Mouse (Mus musculus) hindbrain, embryonic 10.5 days (tissue): ENCODE results near the gene Plch2. TPM values are rescaled to one million over a fixed set of nuclear protein-coding genes. Genes with fewer than 3 reads are reported as not detected.

Experiments
- DNase-seq: peaks from one replicate; pipeline ENCODE4 v3.0.0-alpha.2; 2017; ENCODE audit warnings: low spot score
- H3K27ac ChIP-seq: fragments of 300-500 bp; sonication (generic); 2 replicates; pipeline ENCODE4 v1.5.1; 2016; ENCODE audit warnings: mild to moderate bottlenecking, moderate library complexity
- H3K27me3 ChIP-seq: fragments of 300-500 bp; sonication (generic); 2 replicates; pipeline ENCODE4 v1.6.1; 2016; ENCODE audit warnings: mild to moderate bottlenecking; ENCODE audit not compliant: poor library complexity, insufficient read depth, severe bottlenecking
- H3K36me3 ChIP-seq: fragments of 300-500 bp; sonication (generic); 2 replicates; pipeline ENCODE4 v1.6.1; 2016; ENCODE audit warnings: mild to moderate bottlenecking, moderate library complexity
- H3K4me1 ChIP-seq: fragments of 300-500 bp; sonication (generic); replicated peaks from 2 replicates; pipeline ENCODE4 v1.6.1; 2016; ENCODE audit warnings: mild to moderate bottlenecking
- H3K4me3 ChIP-seq: fragments of 300-500 bp; sonication (generic); 2 replicates; pipeline ENCODE4 v1.5.1; 2016; ENCODE audit warnings: mild to moderate bottlenecking, moderate library complexity
- H3K9me3 ChIP-seq: fragments of 300-500 bp; sonication (generic); 2 replicates; pipeline ENCODE4 v1.6.1; 2016; ENCODE audit warnings: mild to moderate bottlenecking, moderate library complexity
- WGBS: fragments of 180-500 bp; shearing (Covaris S2); methylation state at CpG from one replicate; pipeline ENCODE4 v1.1.7; 2016; 5-methylcytosine and 5-hydroxymethylcytosine counted together
- polyA plus RNA-seq: library from polyadenylated mRNA; unstranded; fragments of >200 nt; fragmentation: Nextera tagmentation; extraction: Ambion mirVana; gene quantifications from 2 replicates; pipeline ENCODE4 v1.2.1, GENCODE M21; 2016

Plch2 gene
- polyA plus RNA-seq, 1 experiment from 2014 or later, result 2.6 TPM

- 88% methylated on average over 5 of the region's 5 CpGs for WGBS
- Histone ChIP-seq H3K27ac (no peak overlapping the region), H3K4me1 (peaks cover 30% of the 10 kb centered on the region), H3K27me3 (no peaks in the 10 kb centered on the region; the same call in 1 of the 2 replicates), H3K9me3 (no peaks in the 10 kb centered on the region), H3K36me3 (no peaks in the 10 kb centered on the region), H3K4me3 (no peak overlapping the region)
- DNase-seq, result no peak
These were observed 57.2 kb downstream of the Plch2 start for GRCm38 (mm10) chr4:154999379-154999778.

GRCm38 (mm10) chr4:154996572-154997154 lies 59.9 kb downstream of the Plch2 start:
- DNase-seq, result no peak
- Histone ChIP-seq H3K27me3 (peaks cover 6% of the 10 kb centered on the region), H3K4me3 (no peak overlapping the region), H3K36me3 (no peaks in the 10 kb centered on the region), H3K9me3 (no peaks in the 10 kb centered on the region), H3K27ac (peak overlapping the region; percentile 78), H3K4me1 (peaks cover 35% of the 10 kb centered on the region)
- 41% methylated on average over 8 of the region's 8 CpGs for WGBS

- no peak for DNase-seq
- no peak overlapping the region for H3K27ac ChIP-seq
- H3K27me3 ChIP-seq, result peaks cover 6% of the 10 kb centered on the region
- H3K4me1 ChIP-seq, result peaks cover 27% of the 10 kb centered on the region
- H3K36me3 ChIP-seq, result no peaks in the 10 kb centered on the region
- WGBS, result 80% methylated on average over 4 of the region's 4 CpGs
- H3K9me3 ChIP-seq, result no peaks in the 10 kb centered on the region
- no peak overlapping the region for H3K4me3 ChIP-seq
These were observed 61.7 kb downstream of the Plch2 start for GRCm38 (mm10) chr4:154994876-154995275.

- peaks cover 47% of the 10 kb centered on the region for H3K27me3 ChIP-seq
- H3K36me3 ChIP-seq, result peaks cover 6% of the 10 kb centered on the region
- peak; percentile 19 for DNase-seq
- WGBS, result 69% methylated on average over 15 of the region's 15 CpGs
- no peaks in the 10 kb centered on the region for H3K9me3 ChIP-seq
- peak overlapping the region; percentile 85 for H3K27ac ChIP-seq
- H3K4me3 ChIP-seq, result no peak overlapping the region; the same call in 1 of the 2 replicates
- H3K4me1 ChIP-seq, result peaks cover 50% of the 10 kb centered on the region
These were observed 69.8 kb downstream of the Plch2 start for GRCm38 (mm10) chr4:154986750-154987149.

GRCm38 (mm10) chr4:154986096-154986495 lies 70.5 kb downstream of the Plch2 start:
- Histone ChIP-seq H3K27me3 (peaks cover 45% of the 10 kb centered on the region), H3K4me1 (peaks cover 56% of the 10 kb centered on the region), H3K9me3 (no peaks in the 10 kb centered on the region), H3K36me3 (peaks cover 13% of the 10 kb centered on the region), H3K4me3 (peak overlapping the region; percentile 30), H3K27ac (peak overlapping the region; percentile 85)
- 26% methylated on average over 17 of the region's 17 CpGs for WGBS
- peak; percentile 74 for DNase-seq

GRCm38 (mm10) chr4:154985151-154985777 lies 71.3 kb downstream of the Plch2 start:
- H3K4me1 ChIP-seq, result peaks cover 56% of the 10 kb centered on the region
- H3K36me3 ChIP-seq, result peaks cover 21% of the 10 kb centered on the region
- 0 out of 2 replicates have a peak overlapping the region, but pooled peaks have one; percentile 30 for H3K4me3 ChIP-seq
- H3K9me3 ChIP-seq, result no peaks in the 10 kb centered on the region
- 60% methylated on average over 5 of the region's 5 CpGs for WGBS
- peak overlapping the region; percentile 85 for H3K27ac ChIP-seq
- H3K27me3 ChIP-seq, result peaks cover 45% of the 10 kb centered on the region
- peak; percentile 44 for DNase-seq

- H3K27me3 ChIP-seq, result peaks cover 44% of the 10 kb centered on the region
- peak overlapping the region; percentile 13; the same call in 1 of the 2 replicates for H3K4me3 ChIP-seq
- H3K9me3 ChIP-seq, result no peaks in the 10 kb centered on the region
- WGBS, result 19% methylated on average over 24 of the region's 24 CpGs
- H3K4me1 ChIP-seq, result peaks cover 56% of the 10 kb centered on the region
- H3K36me3 ChIP-seq, result peaks cover 36% of the 10 kb centered on the region
- H3K27ac ChIP-seq, result peak overlapping the region; percentile 75
- DNase-seq, result no peak
These were observed 72.8 kb downstream of the Plch2 start for GRCm38 (mm10) chr4:154983767-154984166.

- H3K9me3 ChIP-seq, result no peaks in the 10 kb centered on the region
- peaks cover 49% of the 10 kb centered on the region for H3K36me3 ChIP-seq
- peak; percentile 10 for DNase-seq
- H3K4me3 ChIP-seq, result no peak overlapping the region
- H3K27ac ChIP-seq, result 0 out of 2 replicates have a peak overlapping the region, but pooled peaks have one; percentile 23
- 76% methylated on average over 19 of the region's 19 CpGs for WGBS
- H3K27me3 ChIP-seq, result peaks cover 37% of the 10 kb centered on the region
- H3K4me1 ChIP-seq, result peaks cover 56% of the 10 kb centered on the region
These were observed 74.1 kb downstream of the Plch2 start for GRCm38 (mm10) chr4:154982247-154983120.

- peaks cover 46% of the 10 kb centered on the region for H3K4me1 ChIP-seq
- H3K9me3 ChIP-seq, result no peaks in the 10 kb centered on the region
- peaks cover 28% of the 10 kb centered on the region for H3K27me3 ChIP-seq
- DNase-seq, result peak; percentile 67
- no peak overlapping the region for H3K4me3 ChIP-seq
- 0 out of 2 replicates have a peak overlapping the region, but pooled peaks have one; percentile 23 for H3K27ac ChIP-seq
- WGBS, result 55% methylated on average over 7 of the region's 7 CpGs
- H3K36me3 ChIP-seq, result peaks cover 58% of the 10 kb centered on the region
These were observed 75.1 kb downstream of the Plch2 start for GRCm38 (mm10) chr4:154981530-154981929.

GRCm38 (mm10) chr4:154981076-154981475 lies 75.5 kb downstream of the Plch2 start:
- peaks cover 63% of the 10 kb centered on the region for H3K36me3 ChIP-seq
- no peaks in the 10 kb centered on the region for H3K9me3 ChIP-seq
- 90% methylated on average over 6 of the region's 6 CpGs for WGBS
- DNase-seq, result no peak
- H3K27me3 ChIP-seq, result peaks cover 25% of the 10 kb centered on the region
- no peak overlapping the region for H3K4me3 ChIP-seq
- peaks cover 41% of the 10 kb centered on the region for H3K4me1 ChIP-seq
- no peak overlapping the region for H3K27ac ChIP-seq

GRCm38 (mm10) chr4:154980110-154980509 lies 76.5 kb downstream of the Plch2 start:
- H3K9me3 ChIP-seq, result no peaks in the 10 kb centered on the region
- H3K27me3 ChIP-seq, result peaks cover 25% of the 10 kb centered on the region
- peaks cover 73% of the 10 kb centered on the region for H3K36me3 ChIP-seq
- no peak overlapping the region for H3K4me3 ChIP-seq
- 93% methylated on average over 4 of the region's 4 CpGs for WGBS
- H3K4me1 ChIP-seq, result peaks cover 32% of the 10 kb centered on the region
- H3K27ac ChIP-seq, result no peak overlapping the region
- DNase-seq, result no peak

- DNase-seq, result no peak
- Histone ChIP-seq H3K4me3 (no peak overlapping the region), H3K36me3 (peaks cover 100% of the 10 kb centered on the region), H3K27ac (no peak overlapping the region), H3K4me1 (no peaks in the 10 kb centered on the region), H3K9me3 (no peaks in the 10 kb centered on the region), H3K27me3 (no peaks in the 10 kb centered on the region)
- 88% methylated on average over 11 of the region's 11 CpGs for WGBS
These were observed 82.4 kb downstream of the Plch2 start for GRCm38 (mm10) chr4:154974163-154974611.
